Mouse (Mus musculus) cortical plate, adult 2 months (tissue): ENCODE measurements at regions not wholly inside any gene's neighbourhood (a gene's known extent, or its start where the extent isn't known, plus 50 kb on each side); places are given as distances from the start of the nearest gene placed in this dataset.

Experiments used
- CTCF ChIP-seq: fragments of 200-500 bp; IDR thresholded peaks from 2 replicates; pipeline ENCODE4 v1.5.1; 2011; ENCODE audit warnings: mild to moderate bottlenecking, control low read depth, low read length; ENCODE audit not compliant: insufficient read depth; ENCODE audit errors: extremely low read depth
- POLR2A ChIP-seq: fragments of 200-500 bp; IDR thresholded peaks from 2 replicates; pipeline ENCODE4 v1.6.1; 2011; ENCODE audit warnings: mild to moderate bottlenecking, low read length, control low read depth; ENCODE audit not compliant: insufficient read depth; ENCODE audit errors: extremely low read depth

DNA sequence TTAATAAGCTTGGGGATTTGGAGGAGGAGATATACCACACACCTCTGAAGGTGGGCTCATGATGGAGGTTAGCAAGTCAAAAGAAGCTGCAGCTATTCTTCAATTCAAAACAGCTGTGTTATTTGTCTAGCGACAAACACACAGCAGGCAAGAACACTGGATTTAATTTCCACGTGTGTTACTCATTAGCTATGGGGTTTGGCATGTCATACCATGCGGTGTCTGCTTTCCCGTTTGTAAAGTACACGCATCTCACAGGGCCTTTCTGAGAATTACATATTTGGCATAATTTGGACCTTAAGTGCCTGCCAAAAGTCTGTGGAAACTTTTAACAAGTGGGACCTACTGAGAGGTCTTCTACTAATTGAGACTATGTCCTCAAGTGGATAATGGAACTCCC, 65.5 kb upstream of the Xpr1 start:
- TF ChIP-seq CTCF (no peak), POLR2A (no peak)
